Mouse (Mus musculus): ENCODE measurements around the gene Cacnb4.

DNA sequence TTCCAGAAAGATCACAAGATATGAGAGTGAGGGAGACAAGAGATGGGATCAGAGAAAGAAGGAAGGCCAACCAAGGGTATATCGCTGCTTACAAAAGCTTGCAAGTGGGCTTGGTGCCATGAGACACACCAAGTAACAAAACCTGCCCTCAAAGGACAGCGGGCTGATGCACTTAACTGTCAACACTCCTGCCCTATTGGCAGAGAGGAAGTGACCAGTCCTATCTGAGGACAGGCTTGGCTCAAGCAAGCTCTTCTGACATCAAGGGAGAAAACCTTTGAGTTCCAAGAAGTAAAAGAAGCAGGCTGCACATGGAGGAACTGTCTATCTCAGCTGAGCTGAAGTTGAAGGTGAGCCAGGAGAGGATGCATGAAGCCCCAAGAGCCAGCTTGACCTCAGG, 100.1 kb downstream of the Cacnb4 start:
- no peak for TF ChIP-seq CTCF (IDR thresholded peaks at IDR 0.05)
- no peak for TF ChIP-seq EP300 (IDR thresholded peaks at IDR 0.05)

Measured in lung, postnatal 0 days (tissue).